Mouse (Mus musculus) embryo, embryonic 11 days (tissue): ENCODE results near the gene Baiap2l1.

Experiments used
- DNase-seq: peaks from one replicate; pipeline ENCODE4 v3.0.0-alpha.2; 2015

The Baiap2l1 gene

GRCm38 (mm10) chr5:144222811-144223502 lies 135.0 kb downstream of the Baiap2l1 start:
- DNase-seq: no peak

GRCm38 (mm10) chr5:144221305-144221704 lies 136.6 kb downstream of the Baiap2l1 start:
- DNase-seq: no peak

GRCm38 (mm10) chr5:144219936-144220335 lies 138.0 kb downstream of the Baiap2l1 start:
- DNase-seq: no peak

GRCm38 (mm10) chr5:144219306-144219705 lies 138.6 kb downstream of the Baiap2l1 start:
- DNase-seq: peak; percentile 31

GRCm38 (mm10) chr5:144218061-144218460 lies 139.9 kb downstream of the Baiap2l1 start:
- no peak for DNase-seq

- DNase-seq: no peak
These were observed 141.9 kb downstream of the Baiap2l1 start for GRCm38 (mm10) chr5:144215992-144216391.
